Mouse (Mus musculus): ENCODE measurements around the gene Taf1d. TPM values are rescaled to one million over a fixed set of nuclear protein-coding genes. Genes with fewer than 3 reads are reported as not detected.
A peak's percentile ranks its signal among the peaks of the same experiment; 100 is the strongest.

Gene Taf1d
- 52.9 and 59.4 TPM in 2 replicates for polyA plus RNA-seq (2012; rRNA removed)

GRCm38 (mm10) chr9:15305503-15306397 lies at the start of gene Taf1d:
Taf1d (plus strand) TSS chr9:15306214.
- no peak for TF ChIP-seq CTCF (IDR thresholded peaks at IDR 0.05; ENCODE audit: borderline replicate concordance, extremely low read depth, insufficient read depth, insufficient read length)
- TF ChIP-seq POLR2A (IDR thresholded peaks at IDR 0.05; ENCODE audit: borderline replicate concordance, extremely low read depth, insufficient read depth, insufficient read length, poor library complexity, severe bottlenecking), result peak; percentile 76
- DNase-seq (ENCODE audit: low read depth), result peak; percentile 97

- TF ChIP-seq POLR2A (IDR thresholded peaks at IDR 0.05; ENCODE audit: borderline replicate concordance, extremely low read depth, insufficient read depth, insufficient read length, poor library complexity, severe bottlenecking), result no peak
- no peak for DNase-seq (ENCODE audit: low read depth)
These were observed 49.8 kb upstream of the Taf1d start for GRCm38 (mm10) chr9:15256214-15256613.

- no peak for DNase-seq (ENCODE audit: low read depth)
- no peak for TF ChIP-seq POLR2A (IDR thresholded peaks at IDR 0.05; ENCODE audit: borderline replicate concordance, extremely low read depth, insufficient read depth, insufficient read length, poor library complexity, severe bottlenecking)
- no peak for TF ChIP-seq CTCF (IDR thresholded peaks at IDR 0.05; ENCODE audit: borderline replicate concordance, extremely low read depth, insufficient read depth, insufficient read length)
These were observed 44.0 kb upstream of the Taf1d start for GRCm38 (mm10) chr9:15261980-15262379.

GRCm38 (mm10) chr9:15263487-15263886 lies 42.5 kb upstream of the Taf1d start:
- no peak for TF ChIP-seq POLR2A (IDR thresholded peaks at IDR 0.05; ENCODE audit: borderline replicate concordance, extremely low read depth, insufficient read depth, insufficient read length, poor library complexity, severe bottlenecking)
- TF ChIP-seq CTCF (IDR thresholded peaks at IDR 0.05; ENCODE audit: borderline replicate concordance, extremely low read depth, insufficient read depth, insufficient read length), result no peak

GRCm38 (mm10) chr9:15273981-15274380 lies 32.0 kb upstream of the Taf1d start:
- no peak for DNase-seq (ENCODE audit: low read depth)
- TF ChIP-seq POLR2A (IDR thresholded peaks at IDR 0.05; ENCODE audit: borderline replicate concordance, extremely low read depth, insufficient read depth, insufficient read length, poor library complexity, severe bottlenecking), result no peak
- TF ChIP-seq CTCF (IDR thresholded peaks at IDR 0.05; ENCODE audit: borderline replicate concordance, extremely low read depth, insufficient read depth, insufficient read length), result no peak

More at GRCm38 (mm10) chr9:15263487-15263886, 42.5 kb upstream of the Taf1d start:
- no peak for DNase-seq (ENCODE audit: low read depth)

GRCm38 (mm10) chr9:15276855-15277254 lies 29.2 kb upstream of the Taf1d start:
- no peak for TF ChIP-seq CTCF (IDR thresholded peaks at IDR 0.05; ENCODE audit: borderline replicate concordance, extremely low read depth, insufficient read depth, insufficient read length)
- no peak for DNase-seq (ENCODE audit: low read depth)

GRCm38 (mm10) chr9:15278343-15278742 lies 27.7 kb upstream of the Taf1d start:
- no peak for DNase-seq (ENCODE audit: low read depth)
- TF ChIP-seq CTCF (IDR thresholded peaks at IDR 0.05; ENCODE audit: borderline replicate concordance, extremely low read depth, insufficient read depth, insufficient read length) (no peak), POLR2A (IDR thresholded peaks at IDR 0.05; ENCODE audit: borderline replicate concordance, extremely low read depth, insufficient read depth, insufficient read length, poor library complexity, severe bottlenecking) (no peak)

- DNase-seq (ENCODE audit: low read depth), result no peak
These were observed 26.8 kb upstream of the Taf1d start for GRCm38 (mm10) chr9:15279139-15279648.

GRCm38 (mm10) chr9:15279649-15280490 lies 26.1 kb upstream of the Taf1d start, which contains the start of gene Med17:
Med17 (minus strand) TSS chr9:15279931.
- peak; percentile 67; the same call in 1 of the 2 replicates for TF ChIP-seq POLR2A (IDR thresholded peaks at IDR 0.05; ENCODE audit: borderline replicate concordance, extremely low read depth, insufficient read depth, insufficient read length, poor library complexity, severe bottlenecking)
- TF ChIP-seq CTCF (IDR thresholded peaks at IDR 0.05; ENCODE audit: borderline replicate concordance, extremely low read depth, insufficient read depth, insufficient read length), result no peak
- peak; percentile 99 for DNase-seq (ENCODE audit: low read depth)

More at GRCm38 (mm10) chr9:15279139-15279648, 26.8 kb upstream of the Taf1d start:
- TF ChIP-seq CTCF (IDR thresholded peaks at IDR 0.05; ENCODE audit: borderline replicate concordance, extremely low read depth, insufficient read depth, insufficient read length) (no peak), POLR2A (IDR thresholded peaks at IDR 0.05; ENCODE audit: borderline replicate concordance, extremely low read depth, insufficient read depth, insufficient read length, poor library complexity, severe bottlenecking) (no peak)

- no peak for TF ChIP-seq POLR2A (IDR thresholded peaks at IDR 0.05; ENCODE audit: borderline replicate concordance, extremely low read depth, insufficient read depth, insufficient read length, poor library complexity, severe bottlenecking)
- no peak for TF ChIP-seq CTCF (IDR thresholded peaks at IDR 0.05; ENCODE audit: borderline replicate concordance, extremely low read depth, insufficient read depth, insufficient read length)
- no peak for DNase-seq (ENCODE audit: low read depth)
These were observed 25.5 kb upstream of the Taf1d start for GRCm38 (mm10) chr9:15280491-15280879.

- no peak for DNase-seq (ENCODE audit: low read depth)
- TF ChIP-seq POLR2A (IDR thresholded peaks at IDR 0.05; ENCODE audit: borderline replicate concordance, extremely low read depth, insufficient read depth, insufficient read length, poor library complexity, severe bottlenecking) (no peak), CTCF (IDR thresholded peaks at IDR 0.05; ENCODE audit: borderline replicate concordance, extremely low read depth, insufficient read depth, insufficient read length) (no peak; the same call in 1 of the 2 replicates)
These were observed 20.6 kb upstream of the Taf1d start for GRCm38 (mm10) chr9:15285443-15285842.
